Mouse (Mus musculus) cerebellum, adult 2 months (tissue): ENCODE measurements around the gene Pcnx3. TPM values are rescaled to one million over a fixed set of nuclear protein-coding genes. Genes with fewer than 3 reads are reported as not detected.

Source experiments
- DNase-seq, 2 experiments: peaks; one replicate each; pipeline ENCODE4 v3.0.0; 2021
- H3K27ac ChIP-seq: fragments of 200-500 bp; 2 replicates; pipeline ENCODE4 v1.5.1; 2012; ENCODE audit warnings: low read length, control low read depth, inconsistent platforms; ENCODE audit not compliant: insufficient read depth
- H3K27me3 ChIP-seq: fragments of 200-500 bp; 2 replicates; pipeline ENCODE4 v1.6.1; 2012; ENCODE audit warnings: inconsistent platforms, mild to moderate bottlenecking, low read length, moderate library complexity; ENCODE audit not compliant: control insufficient read depth, insufficient read depth
- H3K4me1 ChIP-seq: fragments of 200-500 bp; 2 replicates; pipeline ENCODE4 v1.6.1; 2011; ENCODE audit warnings: low read length; ENCODE audit not compliant: control insufficient read depth, insufficient read depth
- H3K4me3 ChIP-seq: fragments of 200-500 bp; replicated peaks from 2 replicates; pipeline ENCODE3; 2011; ENCODE audit warnings: mild to moderate bottlenecking, low read depth, low read length, control low read depth; ENCODE audit not compliant: insufficient read depth
- CTCF ChIP-seq: fragments of 200-500 bp; IDR thresholded peaks from 2 replicates; pipeline ENCODE4 v1.5.1; 2011; ENCODE audit warnings: low read depth, mild to moderate bottlenecking, control low read depth, low read length, moderate library complexity, borderline replicate concordance; ENCODE audit not compliant: insufficient read depth
- POLR2A ChIP-seq: fragments of 200-500 bp; IDR thresholded peaks from 2 replicates; pipeline ENCODE4 v1.6.1; 2011; ENCODE audit warnings: low read length, control low read depth, borderline replicate concordance; ENCODE audit not compliant: insufficient read depth
- WGBS: fragments of 180-500 bp; shearing (Covaris S2); methylation state at CpG from one replicate; pipeline ENCODE4 v1.1.7; 2018; 5-methylcytosine and 5-hydroxymethylcytosine counted together
- polyA plus RNA-seq: library from polyadenylated mRNA; depleted of rRNA; stranded (reverse); fragments of >200 nt; gene quantifications from 2 replicates; pipeline ENCODE4 v1.2.3, GENCODE M21; 2012

Gene Pcnx3
- polyA plus RNA-seq, 1 experiment, result 65.1 TPM

DNA sequence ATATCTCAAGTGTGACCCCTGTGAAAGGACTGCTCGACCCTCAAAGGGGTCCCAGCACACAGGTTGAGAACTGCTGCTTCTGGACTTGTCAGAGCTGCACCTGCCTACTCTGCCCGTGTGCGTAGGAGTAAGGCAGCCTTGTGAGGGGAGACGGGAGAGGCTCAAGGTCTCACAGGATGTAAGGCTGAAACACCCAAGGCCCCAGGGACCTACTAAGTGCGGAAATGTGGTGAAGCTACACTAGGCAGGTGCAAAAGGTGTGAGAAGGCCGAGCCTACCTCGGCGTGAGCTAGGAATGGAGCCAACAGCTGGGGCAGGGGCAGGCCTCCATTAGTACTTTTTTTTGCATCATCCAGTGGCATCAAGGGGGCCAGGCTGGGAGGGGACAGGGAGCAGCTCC is 26.4 kb downstream of the Pcnx3 start:
- no peak for TF ChIP-seq POLR2A
- Histone ChIP-seq H3K27ac (no peak overlapping the region), H3K4me3 (no peak overlapping the region), H3K4me1 (peaks cover 4% of the 10 kb centered on the region; the same call in 1 of the 2 replicates), H3K27me3 (no peaks in the 10 kb centered on the region)
- 82% methylated on average over 8 of the region's 8 CpGs for WGBS
- DNase-seq, result no peak

DNA sequence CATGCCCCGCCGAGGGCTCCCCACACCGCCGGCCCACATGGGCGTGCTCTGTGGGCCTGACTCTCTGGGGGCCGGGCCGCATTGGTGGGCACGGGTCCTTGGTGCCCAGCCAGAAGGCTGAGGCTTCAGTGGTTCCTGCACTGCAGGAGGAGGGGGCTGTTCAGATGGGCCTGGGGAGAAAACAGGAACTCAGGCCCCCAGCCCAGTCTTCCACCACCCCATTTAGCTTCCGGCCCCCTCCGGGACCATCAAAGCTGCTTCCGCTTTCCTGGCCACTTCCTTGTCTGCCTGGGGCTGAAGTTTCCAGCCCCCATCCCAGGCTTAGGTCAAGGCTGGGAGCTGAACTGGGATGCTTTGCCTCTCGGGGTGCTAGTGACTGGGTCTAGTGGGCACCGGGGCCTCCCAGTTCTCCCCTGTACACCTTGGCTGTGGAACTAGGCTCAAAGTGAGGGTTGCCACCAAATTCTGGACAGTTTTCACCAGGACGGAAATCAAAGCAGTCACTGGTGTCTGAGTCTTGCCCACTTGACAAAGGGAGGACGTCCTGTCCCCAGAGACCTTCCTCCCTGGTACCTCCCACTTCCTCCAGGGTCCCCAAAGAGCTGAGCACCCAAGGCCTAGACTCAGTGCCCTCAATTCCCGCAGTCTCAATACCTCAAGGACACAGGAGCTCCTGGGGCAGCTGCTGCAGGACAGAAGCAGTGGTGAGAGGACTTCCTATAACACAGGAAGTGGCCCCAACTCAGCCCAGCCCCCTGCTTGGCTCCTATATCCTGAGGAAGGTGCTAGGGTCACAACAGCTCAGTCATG is 27.6 kb downstream of the Pcnx3 start:
- H3K4me1 ChIP-seq, result peaks cover 4% of the 10 kb centered on the region; the same call in 1 of the 2 replicates
- H3K27me3 ChIP-seq, result no peaks in the 10 kb centered on the region
- WGBS, result 80% methylated on average over 16 of the region's 16 CpGs
- H3K27ac ChIP-seq, result no peak overlapping the region
- TF ChIP-seq CTCF (no peak), POLR2A (no peak)
- no peak overlapping the region for H3K4me3 ChIP-seq
- DNase-seq, result no peak

DNA sequence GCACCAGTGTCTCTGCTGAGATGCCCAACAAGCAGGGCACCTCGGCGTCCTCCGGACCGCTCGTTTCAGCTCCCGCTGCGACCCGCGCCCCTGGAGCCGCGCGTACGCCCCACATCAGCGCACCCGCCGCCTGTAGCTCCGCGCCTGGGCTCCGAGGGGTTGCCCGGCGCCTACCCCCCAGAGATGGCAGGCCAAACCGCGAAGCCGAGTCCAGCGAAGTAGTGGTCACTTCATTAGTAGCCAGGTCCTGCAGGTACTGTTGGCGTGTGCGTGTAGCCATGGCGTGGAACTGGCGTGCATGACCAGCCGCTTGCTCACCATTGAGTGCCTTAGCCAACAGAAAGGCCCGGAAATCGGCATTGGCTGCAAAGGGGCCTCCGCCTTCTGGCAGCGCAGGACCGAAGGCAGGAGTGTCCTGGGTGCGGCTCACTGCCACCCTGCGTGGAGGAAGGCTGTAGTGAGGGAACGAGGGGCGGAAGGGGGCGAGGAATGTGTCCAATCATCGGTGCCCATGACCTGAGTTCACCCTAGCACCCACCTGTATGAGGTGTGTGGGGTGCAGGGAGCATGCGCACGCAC is 33.9 kb downstream of the Pcnx3 start:
- no peak for DNase-seq
- Histone ChIP-seq H3K4me3 (peak overlapping the region; percentile 56), H3K27me3 (0 out of 2 replicates have a peak, but pooled peaks cover 2% of the 10 kb centered on the region), H3K4me1 (peaks cover 3% of the 10 kb centered on the region; the same call in 1 of the 2 replicates), H3K27ac (no peak overlapping the region)
- TF ChIP-seq POLR2A (no peak), CTCF (no peak)
- 8% methylated on average over 43 of the region's 43 CpGs for WGBS

DNA sequence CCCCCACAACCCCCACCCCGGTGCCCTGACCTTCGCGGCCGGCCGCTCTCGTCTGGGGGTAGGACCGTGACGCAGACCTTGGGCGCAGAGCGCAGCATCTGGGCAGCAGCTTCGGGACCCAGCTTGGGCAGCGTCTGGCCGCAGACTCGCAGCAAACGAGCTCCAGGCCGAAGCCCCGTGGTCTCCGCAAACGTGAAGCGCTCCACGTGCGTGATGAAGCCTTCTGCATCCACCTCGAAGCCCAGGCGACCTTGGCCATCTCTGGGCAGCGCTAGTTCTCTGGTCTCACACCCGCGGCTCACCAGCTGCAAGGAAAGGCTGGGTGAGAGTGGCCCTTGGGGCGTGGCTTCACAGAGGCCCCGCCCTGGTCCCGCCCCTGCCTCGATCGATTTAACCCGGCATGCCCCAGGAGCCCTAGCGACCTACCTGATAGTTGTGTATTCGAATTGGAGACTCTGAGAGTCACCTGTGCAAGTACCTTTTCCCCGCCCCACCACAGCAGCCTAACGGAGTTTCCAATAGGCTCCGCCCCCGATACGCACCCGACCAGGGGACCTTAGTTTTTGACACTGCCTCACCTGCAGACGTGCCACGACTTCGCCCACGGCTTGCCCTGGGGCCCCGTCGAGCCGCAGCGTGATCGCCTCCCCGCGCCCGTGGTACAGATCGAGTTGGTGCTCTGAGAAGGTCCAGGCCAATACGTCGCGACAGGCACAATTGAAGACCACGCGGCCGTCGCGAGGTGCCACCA is 34.6 kb downstream of the Pcnx3 start:
- TF ChIP-seq CTCF, result no peak
- TF ChIP-seq POLR2A, result no peak
- Histone ChIP-seq H3K27me3 (0 out of 2 replicates have a peak, but pooled peaks cover 2% of the 10 kb centered on the region), H3K4me1 (peaks cover 3% of the 10 kb centered on the region; the same call in 1 of the 2 replicates), H3K4me3 (peak overlapping the region; percentile 56), H3K27ac (no peak overlapping the region)
- no peak for DNase-seq
- WGBS, result 7% methylated on average over 61 of the region's 62 CpGs

DNA sequence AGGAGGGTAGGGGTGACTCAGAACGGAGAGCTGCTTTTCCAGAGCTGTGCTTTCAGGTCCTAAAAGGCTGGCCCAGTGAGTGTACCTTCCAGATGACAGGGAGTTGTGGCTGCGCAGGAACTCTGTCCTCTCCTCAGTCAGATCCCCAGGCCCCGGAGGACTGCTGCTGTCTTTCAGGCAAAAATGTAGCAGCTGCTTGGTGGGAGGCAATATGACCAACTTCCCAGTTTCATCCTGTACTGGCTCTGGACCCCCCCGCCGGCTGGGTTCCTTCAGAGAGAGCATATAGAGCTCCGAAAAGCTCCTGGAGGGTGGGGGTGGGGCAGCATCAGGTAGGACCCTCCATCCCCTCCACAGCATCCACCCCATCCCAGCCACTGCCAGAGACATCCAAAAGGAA is 36.1 kb downstream of the Pcnx3 start:
- H3K4me3 ChIP-seq, result no peak overlapping the region
- 88% methylated on average over 6 of the region's 6 CpGs for WGBS
- H3K27me3 ChIP-seq, result 0 out of 2 replicates have a peak, but pooled peaks cover 2% of the 10 kb centered on the region
- H3K4me1 ChIP-seq, result peaks cover 6% of the 10 kb centered on the region
- DNase-seq, result no peak
- H3K27ac ChIP-seq, result no peak overlapping the region
- no peak for TF ChIP-seq CTCF
- TF ChIP-seq POLR2A, result no peak

DNA sequence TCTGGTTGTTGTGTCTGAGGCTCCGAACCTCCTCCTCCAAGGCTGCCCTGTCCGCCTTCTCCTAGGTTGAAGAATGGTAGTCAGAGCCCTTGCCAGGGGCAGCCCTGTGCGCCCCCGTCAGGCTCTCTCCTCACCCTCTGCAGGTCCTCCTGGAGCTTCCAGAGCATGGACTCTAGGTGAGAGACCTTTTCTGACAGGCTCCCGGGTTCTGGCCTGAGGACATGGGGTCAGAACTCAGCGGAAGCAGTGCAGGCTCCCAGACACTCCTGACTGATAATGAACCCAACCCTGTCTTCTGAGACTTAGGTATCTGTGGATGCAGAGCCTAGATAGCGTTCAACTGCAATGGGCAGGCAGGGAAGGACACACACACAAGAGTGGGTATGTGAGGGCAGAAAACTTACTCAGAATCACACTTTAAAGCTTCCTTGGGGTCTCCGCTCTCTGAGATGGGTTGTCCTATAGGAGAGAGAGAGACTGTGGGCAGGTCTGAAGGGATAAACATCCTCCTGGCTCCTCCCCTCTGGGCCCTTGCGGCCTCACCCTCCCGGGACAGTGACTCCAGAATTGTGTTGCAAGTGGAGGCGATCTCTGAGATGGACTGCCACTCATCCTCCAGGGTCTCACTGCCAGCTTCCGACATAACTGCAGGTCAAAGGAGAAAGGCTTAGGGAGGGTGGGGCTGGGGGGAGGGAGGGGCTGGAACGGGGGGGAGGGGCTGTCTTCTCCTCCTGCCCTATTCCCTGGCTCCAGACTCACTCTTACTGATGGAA is 37.0 kb downstream of the Pcnx3 start:
- WGBS, result 66% methylated on average over 13 of the region's 13 CpGs
- Histone ChIP-seq H3K4me3 (no peak overlapping the region), H3K27me3 (0 out of 2 replicates have a peak, but pooled peaks cover 2% of the 10 kb centered on the region), H3K27ac (no peak overlapping the region), H3K4me1 (peaks cover 6% of the 10 kb centered on the region)
- TF ChIP-seq POLR2A (no peak), CTCF (no peak)
- no peak for DNase-seq

DNA sequence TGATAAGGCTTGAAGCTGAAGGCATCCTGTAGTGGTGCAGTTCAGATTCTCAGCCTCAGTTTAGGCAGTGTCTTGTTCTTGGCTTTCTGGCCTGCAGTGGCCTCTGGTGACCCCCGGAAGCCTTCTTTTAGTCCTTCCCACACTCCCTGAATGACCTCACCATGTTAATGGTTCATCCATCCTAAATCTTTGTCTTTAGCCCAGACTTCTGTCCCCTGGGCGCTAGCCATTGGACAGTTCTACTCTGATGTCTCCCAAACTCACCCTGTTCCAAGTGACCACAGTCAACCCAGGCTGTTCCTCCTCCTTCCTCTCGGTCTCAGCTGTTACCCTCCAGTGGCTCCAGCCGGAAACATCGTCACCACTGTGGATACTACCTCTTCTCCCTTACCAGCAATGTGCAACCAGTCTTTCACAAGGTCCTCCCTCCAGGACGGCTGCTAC is 39.4 kb downstream of the Pcnx3 start:
- Histone ChIP-seq H3K27ac (no peak overlapping the region), H3K27me3 (no peaks in the 10 kb centered on the region), H3K4me3 (no peak overlapping the region), H3K4me1 (peaks cover 6% of the 10 kb centered on the region)
- WGBS, result 71% methylated on average over 6 of the region's 6 CpGs
- no peak for DNase-seq
- TF ChIP-seq CTCF (no peak), POLR2A (no peak)
